Mouse (Mus musculus): ENCODE results near the gene Pnpla1.

Pnpla1 gene

GRCm38 (mm10) chr17:28922096-28922495 lies 63.9 kb downstream of the Pnpla1 start:
- no peak for DNase-seq (ENCODE audit: low read depth, low spot score)

GRCm38 (mm10) chr17:28924957-28925595 lies 66.9 kb downstream of the Pnpla1 start:
- DNase-seq (ENCODE audit: low read depth, low spot score): no peak

GRCm38 (mm10) chr17:28926380-28926779 lies 68.2 kb downstream of the Pnpla1 start:
- peak; percentile 51 for DNase-seq (ENCODE audit: low read depth, low spot score)

GRCm38 (mm10) chr17:28926866-28927635 lies 68.8 kb downstream of the Pnpla1 start:
- DNase-seq (ENCODE audit: low read depth, low spot score): no peak

GRCm38 (mm10) chr17:28928004-28928403 lies 69.8 kb downstream of the Pnpla1 start:
- DNase-seq (ENCODE audit: low read depth, low spot score): no peak

- DNase-seq (ENCODE audit: low read depth, low spot score): no peak
Measured at GRCm38 (mm10) chr17:28929369-28929768, 71.2 kb downstream of the Pnpla1 start.

GRCm38 (mm10) chr17:28930392-28931074 lies 72.3 kb downstream of the Pnpla1 start:
- peak; percentile 33 for DNase-seq (ENCODE audit: low read depth, low spot score)

- no peak for DNase-seq (ENCODE audit: low read depth, low spot score)
Measured at GRCm38 (mm10) chr17:28931436-28932211, 73.4 kb downstream of the Pnpla1 start.

GRCm38 (mm10) chr17:28932274-28932673 lies 74.1 kb downstream of the Pnpla1 start:
- no peak for DNase-seq (ENCODE audit: low read depth, low spot score)

- DNase-seq (ENCODE audit: low read depth, low spot score): no peak
Measured at GRCm38 (mm10) chr17:28934120-28934916, 76.1 kb downstream of the Pnpla1 start.

GRCm38 (mm10) chr17:28936133-28936532 lies 77.9 kb downstream of the Pnpla1 start:
- no peak for DNase-seq (ENCODE audit: low read depth, low spot score)

- DNase-seq (ENCODE audit: low read depth, low spot score): no peak
Measured at GRCm38 (mm10) chr17:28936622-28937345, 78.6 kb downstream of the Pnpla1 start.

Data from retina, adult 2 months (tissue).